Mouse (Mus musculus): ENCODE results near the gene Appbp2.

DNA sequence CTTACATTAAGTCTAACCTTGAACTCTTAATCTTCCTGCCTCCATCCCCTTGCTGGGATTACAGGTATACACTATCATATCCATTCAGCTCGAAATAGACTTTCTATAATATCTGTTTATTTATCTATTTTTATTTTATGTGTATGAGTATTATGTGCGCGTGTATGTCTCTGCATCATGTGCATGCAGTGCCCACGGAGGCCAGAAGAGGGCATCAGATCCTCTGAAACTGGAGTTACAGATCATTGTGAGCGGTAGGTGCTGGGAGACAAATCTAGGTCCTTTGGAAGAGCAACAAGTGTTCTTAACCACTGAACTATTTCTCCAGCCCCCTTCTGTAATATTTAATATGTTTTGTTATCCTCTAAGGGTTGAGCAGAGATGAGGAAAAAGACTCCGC lies 38.4 kb upstream of the Appbp2 start:
- TF ChIP-seq POLR2A (IDR thresholded peaks at IDR 0.05; ENCODE audit: borderline replicate concordance, insufficient read depth, low read length) (no peak), CTCF (IDR thresholded peaks at IDR 0.05; ENCODE audit: borderline replicate concordance, insufficient read depth, low read depth, low read length) (no peak)
